Mouse (Mus musculus): Measurements from ENCODE around the gene Med13l. TPM values are rescaled to one million over a fixed set of nuclear protein-coding genes. Genes with fewer than 3 reads are reported as not detected.

Med13l gene
- total and polyA plus RNA-seq, 3 experiments, result 2.0 to 11.0 (median 10.1) TPM

DNA sequence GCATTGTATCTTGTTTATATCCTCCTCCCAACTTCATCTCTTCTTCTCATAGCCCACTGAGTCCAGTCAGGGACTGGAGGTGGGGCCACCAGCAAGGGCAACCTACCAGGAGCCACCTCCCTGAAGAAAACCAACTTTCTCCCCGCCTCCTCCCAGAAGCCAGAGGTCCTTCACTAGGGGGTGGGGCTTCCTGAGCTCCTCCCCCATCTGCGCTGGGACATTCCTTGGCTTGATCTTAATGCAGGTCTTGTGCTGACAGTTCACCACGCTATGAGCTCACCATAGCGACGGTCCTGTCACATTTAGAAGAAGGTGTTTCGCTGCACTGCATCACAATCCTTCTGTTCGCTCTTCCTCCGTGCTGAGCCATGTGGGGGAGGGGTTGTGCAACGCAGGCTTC, 229.3 kb downstream of the Med13l start:
- Histone ChIP-seq H3K36me3 (replicated peaks in 1 of 2; ENCODE audit: control insufficient read depth in 1 of 2, insufficient read depth in 1 of 2, low read length in 1 of 2) (no peaks in the 10 kb centered on the region), H3K27ac (ENCODE audit: insufficient read depth, low read depth) (no peak overlapping the region), H3K9ac (ENCODE audit: insufficient read depth, low read depth) (no peak overlapping the region), H3K4me2 (ENCODE audit: insufficient read depth, low read depth, poor library complexity, severe bottlenecking) (no peak overlapping the region), H3K27me3 (replicated peaks) (peaks cover 3% of the 10 kb centered on the region), H3K4me1 (ENCODE audit: control insufficient read depth in 1 of 2, insufficient read depth in 2 of 2) (peaks cover 0 to 2% of the 10 kb centered on the region in 2 experiments; a peak in 2 of 4 replicates), H3K4me3 (replicated peaks in 1 of 3; ENCODE audit: low read depth in 2 of 3, low read length in 2 of 3, poor library complexity in 1 of 3) (no peak overlapping the region), H3K79me2 (replicated peaks; ENCODE audit: control insufficient read depth, extremely low read depth, insufficient read depth, poor library complexity, severe bottlenecking) (no peaks in the 10 kb centered on the region), H3K9me3 (replicated peaks; ENCODE audit: low read length) (peaks cover 9% of the 10 kb centered on the region)
- dilution Hi-C loops (cut with MboI; ENCODE audit: extremely low pct_ligation_motif_present, extremely low pct_unique_long_range_greater_than_20kb, low sequenced_read_pairs), result no loop called here
- TF ChIP-seq BHLHE40 (IDR thresholded peaks at IDR 0.05; ENCODE audit: low read depth, low read length) (no peak), SIN3A (IDR thresholded peaks at IDR 0.05; ENCODE audit: low read length) (no peak), ETS1 (conservative IDR thresholded peaks at IDR 0.05; ENCODE audit: low read depth, low read length) (no peak), RCOR1 (conservative IDR thresholded peaks at IDR 0.05; ENCODE audit: low read depth, low read length) (no peak), IRF4 (IDR thresholded peaks at IDR 0.05; ENCODE audit: low read depth, low read length) (no peak), USF1 (IDR thresholded peaks at IDR 0.05; ENCODE audit: low read depth, low read length) (no peak), PAX5 (IDR thresholded peaks at IDR 0.05; ENCODE audit: low read length) (no peak), MXI1 (IDR thresholded peaks at IDR 0.05; ENCODE audit: low read depth, low read length) (no peak), JUN (IDR thresholded peaks at IDR 0.05; ENCODE audit: insufficient read depth, low read depth, low read length) (no peak), ZMIZ1 (IDR thresholded peaks at IDR 0.05; ENCODE audit: low read depth, low read length) (no peak), ZC3H11A (IDR thresholded peaks at IDR 0.05; ENCODE audit: low read depth, low read length) (no peak), MAZ (IDR thresholded peaks at IDR 0.05; ENCODE audit: low read depth, low read length) (no peak), KAT2A (IDR thresholded peaks at IDR 0.05; ENCODE audit: insufficient replicate concordance, low read length) (no peak), ELF1 (IDR thresholded peaks at IDR 0.05; ENCODE audit: low read depth, low read length) (no peak), HCFC1 (IDR thresholded peaks at IDR 0.05; ENCODE audit: low read depth, low read length) (no peak), TBP (conservative IDR thresholded peaks at IDR 0.05; ENCODE audit: low read depth, low read length) (no peak), CHD1 (IDR thresholded peaks at IDR 0.05; ENCODE audit: low read depth, low read length) (no peak)
- in situ Hi-C loops (cut with MboI; ENCODE audit: low pct_ligation_motif_present, low pct_unique_long_range_greater_than_20kb, low sequenced_read_pairs), result loop anchor here (10.0 kb wide), 1 partner anchor 1305 kb away; no protein-coding TSS in a partner anchor
- no peak for DNase-seq (ENCODE audit: extremely low read depth)

DNA sequence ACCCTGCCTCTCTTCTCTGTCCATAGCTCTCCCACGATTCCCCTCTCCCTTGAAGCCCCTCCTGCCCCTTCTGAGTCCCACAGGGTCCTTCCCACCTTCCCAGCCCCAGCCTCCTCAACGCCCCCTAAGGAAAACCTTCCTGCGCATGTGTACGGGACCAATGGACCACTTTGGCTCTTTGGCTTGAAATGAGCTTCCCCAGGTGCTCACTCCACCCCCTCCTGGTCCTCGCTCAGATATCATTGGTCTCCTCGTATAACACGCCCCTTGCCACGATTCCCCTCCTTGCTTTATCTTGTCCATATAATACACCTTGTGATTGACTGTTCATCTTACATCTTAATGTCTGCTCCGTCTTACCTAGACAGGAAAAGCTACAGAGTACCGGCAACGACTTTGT, 237.3 kb downstream of the Med13l start:
- dilution Hi-C loops (cut with MboI; ENCODE audit: extremely low pct_ligation_motif_present, extremely low pct_unique_long_range_greater_than_20kb, low sequenced_read_pairs) (no loop called here), in situ Hi-C loops (cut with MboI; ENCODE audit: low pct_ligation_motif_present, low pct_unique_long_range_greater_than_20kb, low sequenced_read_pairs) (no loop called here)
- no peak for DNase-seq (ENCODE audit: extremely low read depth)
- Histone ChIP-seq H3K4me3 (replicated peaks in 1 of 3; ENCODE audit: low read depth in 2 of 3, low read length in 2 of 3, poor library complexity in 1 of 3) (no peak overlapping the region), H3K27me3 (replicated peaks) (peaks cover 2% of the 10 kb centered on the region), H3K36me3 (replicated peaks in 1 of 2; ENCODE audit: control insufficient read depth in 1 of 2, insufficient read depth in 1 of 2, low read length in 1 of 2) (no peaks in the 10 kb centered on the region), H3K9ac (ENCODE audit: insufficient read depth, low read depth) (no peak overlapping the region), H3K27ac (ENCODE audit: insufficient read depth, low read depth) (no peak overlapping the region), H3K4me1 (ENCODE audit: control insufficient read depth in 1 of 2, insufficient read depth in 2 of 2) (no peaks in the 10 kb centered on the region), H3K9me3 (replicated peaks; ENCODE audit: low read length) (peaks cover 14% of the 10 kb centered on the region), H3K4me2 (ENCODE audit: insufficient read depth, low read depth, poor library complexity, severe bottlenecking) (no peak overlapping the region), H3K79me2 (replicated peaks; ENCODE audit: control insufficient read depth, extremely low read depth, insufficient read depth, poor library complexity, severe bottlenecking) (no peaks in the 10 kb centered on the region)
- TF ChIP-seq ZKSCAN1 (IDR thresholded peaks at IDR 0.05; ENCODE audit: borderline replicate concordance, low read depth, low read length) (no peak), ZC3H11A (IDR thresholded peaks at IDR 0.05; ENCODE audit: low read depth, low read length) (no peak), ELF1 (IDR thresholded peaks at IDR 0.05; ENCODE audit: low read depth, low read length) (no peak)
